Mouse (Mus musculus) myocyte (in vitro differentiated cells): ENCODE data around the gene Rtp1.

Experiments
- E2F4 ChIP-seq: IDR thresholded peaks from one replicate; pipeline ENCODE4 v1.6.1; 2011; ENCODE audit warnings: mild to moderate bottlenecking, control low read depth, moderate library complexity; ENCODE audit not compliant: insufficient read depth
- MAX ChIP-seq: IDR thresholded peaks from one replicate; pipeline ENCODE4 v1.6.1; 2011; ENCODE audit warnings: low read depth, mild to moderate bottlenecking, control low read depth
- MYOD1 ChIP-seq, 3 experiments: IDR thresholded peaks; one replicate each; pipeline ENCODE4 v1.6.1; 2011; ENCODE audit warnings: control low read depth in 2 of 3, low read depth in 2 of 3, mild to moderate bottlenecking in 2 of 3, moderate library complexity in 1 of 3; ENCODE audit not compliant: insufficient read length in 2 of 3, control insufficient read depth in 1 of 3
- MYOG ChIP-seq, 3 experiments: IDR thresholded peaks; one replicate each; pipeline ENCODE4 v1.6.1; 2011; ENCODE audit warnings: control low read depth in 2 of 3, low read depth in 2 of 3, mild to moderate bottlenecking in 2 of 3; ENCODE audit not compliant: insufficient read length in 2 of 3, control insufficient read depth in 1 of 3, insufficient read depth in 1 of 3
- POLR2A ChIP-seq: IDR thresholded peaks from one replicate; pipeline ENCODE4 v1.6.1; 2011; ENCODE audit warnings: low read depth, mild to moderate bottlenecking, control low read depth, moderate library complexity; ENCODE audit not compliant: insufficient read length
- POLR2AphosphoS2 ChIP-seq: IDR thresholded peaks from one replicate; pipeline ENCODE4 v1.6.1; 2011; ENCODE audit warnings: low read depth, control low read depth; ENCODE audit not compliant: insufficient read length
- TCF12 ChIP-seq: IDR thresholded peaks from one replicate; pipeline ENCODE4 v1.6.1; 2011; ENCODE audit warnings: mild to moderate bottlenecking, control low read depth; ENCODE audit not compliant: poor library complexity, insufficient read depth, severe bottlenecking
- USF1 ChIP-seq: IDR thresholded peaks from one replicate; pipeline ENCODE4 v1.6.1; 2011; ENCODE audit warnings: low read depth, mild to moderate bottlenecking, control low read depth, moderate library complexity

DNA sequence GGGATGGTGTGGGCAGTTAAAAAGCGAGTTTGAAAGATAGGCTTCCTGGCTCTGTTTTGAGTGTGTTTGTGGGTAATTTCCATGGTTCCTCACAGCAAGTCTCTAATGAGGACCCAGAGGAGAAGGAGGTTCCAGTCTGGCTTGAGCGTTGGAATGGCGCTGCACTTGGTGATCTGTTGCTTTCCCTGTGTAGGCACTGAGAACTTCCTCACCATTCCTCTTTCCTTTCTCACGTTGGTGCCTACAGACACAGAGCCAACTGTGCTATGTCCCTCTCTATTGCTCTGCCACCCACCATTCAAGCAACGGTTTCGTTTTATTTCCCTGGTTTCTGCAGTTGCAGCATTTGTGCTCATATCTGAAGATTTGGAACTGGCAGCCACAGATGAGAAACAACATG, 16.0 kb upstream of the Rtp1 start:
- no peak for TF ChIP-seq MYOD1 (IDR thresholded peaks at IDR 0.05; ENCODE audit: control insufficient read depth in 1 of 3, insufficient read length in 2 of 3, low read depth in 2 of 3)
- no peak for TF ChIP-seq POLR2AphosphoS2
- TF ChIP-seq MYOG (IDR thresholded peaks at IDR 0.05; ENCODE audit: control insufficient read depth in 1 of 3, insufficient read depth in 1 of 3, insufficient read length in 2 of 3, low read depth in 2 of 3), result no peak
- TF ChIP-seq POLR2A, result no peak
- TF ChIP-seq E2F4, result no peak
- TF ChIP-seq MAX, result no peak
- no peak for TF ChIP-seq USF1
- TF ChIP-seq TCF12, result no peak
